Mouse (Mus musculus) testis, adult 2 months (tissue): Measurements from ENCODE around the gene Coro2a.
"Not testable (repeated sequence)": the region's sequence is repeated elsewhere in the genome, so short reads cannot be mapped to it uniquely, and the experiment has no call there.

ENCODE experiments used
- CTCF ChIP-seq: fragments of 200-500 bp; IDR thresholded peaks from 2 replicates; pipeline ENCODE4 v1.5.1; 2012; ENCODE audit warnings: low read depth, mild to moderate bottlenecking, inconsistent platforms, low read length, moderate library complexity; ENCODE audit not compliant: control insufficient read depth, insufficient read depth, insufficient replicate concordance
- POLR2A ChIP-seq: fragments of 200-500 bp; IDR thresholded peaks from 2 replicates; pipeline ENCODE4 v1.6.1; 2012; ENCODE audit warnings: low read depth, mild to moderate bottlenecking, inconsistent platforms, low read length, moderate library complexity; ENCODE audit not compliant: control insufficient read depth

DNA sequence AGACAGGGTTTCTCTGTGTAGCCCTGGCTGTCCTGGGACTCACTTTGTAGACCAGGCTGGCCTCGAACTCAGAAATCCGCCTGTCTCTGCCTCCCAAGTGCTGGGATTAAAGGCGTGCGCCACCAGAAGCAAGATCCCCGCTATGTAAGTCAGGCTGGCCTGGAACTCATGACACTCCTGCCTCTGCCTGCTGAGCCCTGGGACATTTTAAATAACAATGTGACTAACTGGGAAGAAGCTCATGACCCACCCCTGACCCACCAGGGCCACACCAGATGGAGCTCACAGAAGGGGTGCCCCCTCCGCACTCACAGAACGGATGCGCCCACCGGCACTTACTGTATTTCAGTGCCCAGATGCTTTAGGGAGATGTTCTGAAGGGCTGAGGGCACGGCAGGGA, 35.2 kb upstream of the Coro2a start:
- not testable (repeated sequence) for TF ChIP-seq CTCF, POLR2A
